Mouse (Mus musculus) testis, adult 2 months (tissue): Measurements from ENCODE around the gene Slc27a3.

Experiments used
- CTCF ChIP-seq: fragments of 200-500 bp; IDR thresholded peaks from 2 replicates; pipeline ENCODE4 v1.5.1; 2012; ENCODE audit warnings: low read depth, mild to moderate bottlenecking, inconsistent platforms, low read length, moderate library complexity; ENCODE audit not compliant: control insufficient read depth, insufficient read depth, insufficient replicate concordance
- POLR2A ChIP-seq: fragments of 200-500 bp; IDR thresholded peaks from 2 replicates; pipeline ENCODE4 v1.6.1; 2012; ENCODE audit warnings: low read depth, mild to moderate bottlenecking, inconsistent platforms, low read length, moderate library complexity; ENCODE audit not compliant: control insufficient read depth

GRCm38 (mm10) chr3:90338190-90338589 is 51.5 kb downstream of the Slc27a3 start:
- TF ChIP-seq POLR2A (no peak), CTCF (no peak)
